Mouse (Mus musculus): ENCODE results near the gene Nme3.

Gene Nme3

DNA sequence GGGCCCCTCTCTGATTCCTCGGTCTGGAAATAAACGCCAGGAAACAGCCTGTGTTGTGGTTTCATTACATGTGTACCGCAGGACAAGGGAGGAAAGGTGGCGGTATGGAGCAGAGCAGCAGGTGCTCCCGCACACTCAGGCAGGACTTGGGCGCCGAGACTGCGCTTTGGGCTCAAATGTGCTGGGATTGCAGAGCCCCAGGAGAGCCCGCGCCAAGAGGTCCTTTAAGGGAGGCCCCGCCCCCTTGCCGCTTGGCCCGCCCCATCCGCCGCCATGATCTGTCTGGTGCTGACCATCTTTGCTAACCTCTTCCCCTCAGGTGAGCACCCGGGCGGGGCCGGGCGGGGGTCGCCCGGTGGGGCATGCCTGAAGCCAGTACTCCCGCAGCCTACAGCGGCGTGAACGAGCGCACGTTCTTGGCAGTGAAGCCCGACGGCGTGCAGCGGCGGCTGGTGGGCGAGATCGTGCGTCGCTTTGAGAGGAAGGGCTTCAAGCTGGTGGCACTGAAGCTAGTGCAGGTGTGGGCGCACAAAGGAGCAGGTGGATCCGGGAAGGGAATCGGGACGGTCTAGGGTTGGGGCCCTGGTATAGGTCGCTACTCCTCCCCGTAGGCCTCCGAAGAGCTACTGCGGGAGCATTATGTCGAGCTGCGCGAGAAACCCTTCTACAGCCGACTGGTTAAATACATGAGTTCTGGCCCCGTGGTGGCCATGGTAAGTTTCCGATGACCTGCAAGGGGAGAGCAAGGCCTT, at the start of gene Nme3:
Gene Nme3 (plus strand): TSS at position 260 of the 752 bp plus-strand sequence.
- DNase-seq (ENCODE audit: low read depth), result peak; percentile 86

DNA sequence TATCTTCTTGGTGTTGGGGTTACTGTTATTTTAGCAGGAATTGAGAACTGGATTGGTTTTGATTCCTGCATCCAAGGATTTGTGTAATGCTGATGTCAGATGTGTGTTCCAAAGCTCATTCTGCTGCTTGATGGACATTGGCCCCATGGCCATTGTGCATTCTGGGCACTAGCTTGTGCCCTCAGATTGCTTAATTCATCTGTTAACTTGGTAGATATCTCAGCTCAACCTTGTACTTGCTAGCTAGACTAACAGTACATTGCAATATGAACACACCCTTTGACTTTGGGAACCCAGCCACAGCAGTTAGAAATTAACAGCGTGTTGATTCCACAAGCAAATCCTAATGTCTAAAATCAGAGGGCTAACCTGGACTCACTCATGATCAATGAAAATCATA, 48.9 kb upstream of the Nme3 start:
- DNase-seq (ENCODE audit: low read depth), result no peak

DNA sequence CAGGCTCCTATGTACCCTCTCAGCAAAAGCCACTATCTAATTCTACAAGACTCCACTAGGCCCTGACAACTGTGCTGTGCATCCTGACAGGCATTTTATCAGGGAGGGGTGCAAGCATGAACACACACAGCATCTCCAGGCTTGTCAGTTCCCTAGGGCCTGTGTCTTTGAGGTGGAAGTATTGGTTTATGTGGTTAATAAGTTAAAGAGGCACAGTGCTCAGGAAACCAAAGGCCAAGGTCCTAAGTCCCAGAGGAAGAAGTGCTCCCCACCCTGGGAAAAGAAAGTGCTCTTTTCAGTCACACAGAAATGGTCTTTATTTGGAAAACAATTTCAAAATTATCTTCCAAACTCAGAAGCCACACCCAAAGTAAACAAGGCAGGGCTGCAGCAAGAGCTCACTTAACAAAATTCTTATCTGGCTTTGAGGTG, 47.7 kb upstream of the Nme3 start:
- peak; percentile 6 for DNase-seq (ENCODE audit: low read depth)

DNA sequence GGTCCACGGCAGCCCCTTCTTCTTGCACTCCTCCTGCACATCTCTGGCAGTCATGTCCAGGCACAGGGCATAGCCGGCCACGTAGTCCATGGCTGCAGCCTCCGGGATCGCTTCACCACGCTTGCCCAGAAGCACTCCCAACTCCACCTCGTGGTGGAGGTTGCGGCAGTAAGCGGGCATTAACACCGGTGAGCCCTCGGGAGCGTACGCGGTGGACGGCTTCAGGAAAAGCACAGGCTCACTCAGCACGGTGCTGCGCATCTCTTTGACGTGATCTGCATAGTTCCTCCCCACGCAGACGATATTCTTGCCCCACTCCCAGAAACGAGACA, 46.6 kb upstream of the Nme3 start:
- peak; percentile 86 for DNase-seq (ENCODE audit: low read depth)

DNA sequence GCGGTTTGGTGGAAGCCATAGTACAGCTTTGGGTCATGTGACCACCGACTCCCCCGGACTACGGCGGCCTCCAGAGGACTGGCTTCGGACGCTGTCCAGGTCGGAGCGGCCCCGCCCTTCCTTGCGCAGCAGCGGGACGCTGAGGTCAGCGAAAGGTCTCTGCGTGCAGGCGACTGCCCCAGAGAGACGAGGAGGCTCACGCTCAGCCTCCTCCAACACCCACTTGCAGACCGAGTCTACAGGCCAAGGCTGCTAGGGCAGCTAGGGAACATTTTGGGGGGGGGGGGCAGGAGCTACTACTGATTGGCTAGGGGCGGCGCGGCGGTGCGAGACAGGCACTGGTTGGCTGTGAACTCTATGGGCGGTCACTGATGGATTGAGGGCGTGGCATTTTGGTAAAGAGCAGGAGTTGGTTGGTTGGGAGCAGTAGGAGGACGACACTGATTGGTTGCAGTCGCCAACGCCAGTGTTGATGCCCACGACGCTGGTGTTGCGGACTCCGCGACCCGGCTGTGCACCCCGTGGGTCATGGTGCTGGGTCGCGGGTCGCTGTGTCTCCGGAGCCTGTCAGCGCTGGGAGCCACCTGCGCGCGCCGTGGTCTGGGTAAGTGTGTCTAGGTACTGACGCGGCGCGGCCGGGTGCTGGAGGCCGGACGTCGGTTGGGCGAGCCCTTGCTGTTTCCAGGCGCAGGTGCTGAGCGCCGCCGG, 46.1 kb upstream of the Nme3 start, which contains the start of gene Fahd1:
Gene Fahd1 (minus strand): TSS at position 300 of the 708 bp plus-strand sequence.
- peak; percentile 99 for DNase-seq (ENCODE audit: low read depth)

DNA sequence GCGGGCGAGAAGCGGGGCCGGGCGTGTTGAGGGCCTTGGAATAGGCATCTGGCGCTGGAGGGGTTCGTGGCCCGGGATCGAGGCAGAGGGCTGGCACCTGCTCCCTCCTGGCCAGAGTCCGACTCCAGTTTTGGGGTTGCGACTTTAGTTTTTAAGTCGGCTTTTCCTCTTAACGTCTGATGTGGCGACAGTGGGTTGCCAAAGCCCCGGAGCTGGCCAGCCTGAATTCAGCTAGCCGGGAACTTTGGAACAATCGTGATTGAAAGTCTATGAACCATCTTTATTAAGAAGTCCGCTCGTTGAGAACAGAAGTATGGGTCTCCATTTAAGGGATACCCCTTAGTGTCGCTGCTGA, 45.5 kb upstream of the Nme3 start:
- DNase-seq (ENCODE audit: low read depth), result no peak

DNA sequence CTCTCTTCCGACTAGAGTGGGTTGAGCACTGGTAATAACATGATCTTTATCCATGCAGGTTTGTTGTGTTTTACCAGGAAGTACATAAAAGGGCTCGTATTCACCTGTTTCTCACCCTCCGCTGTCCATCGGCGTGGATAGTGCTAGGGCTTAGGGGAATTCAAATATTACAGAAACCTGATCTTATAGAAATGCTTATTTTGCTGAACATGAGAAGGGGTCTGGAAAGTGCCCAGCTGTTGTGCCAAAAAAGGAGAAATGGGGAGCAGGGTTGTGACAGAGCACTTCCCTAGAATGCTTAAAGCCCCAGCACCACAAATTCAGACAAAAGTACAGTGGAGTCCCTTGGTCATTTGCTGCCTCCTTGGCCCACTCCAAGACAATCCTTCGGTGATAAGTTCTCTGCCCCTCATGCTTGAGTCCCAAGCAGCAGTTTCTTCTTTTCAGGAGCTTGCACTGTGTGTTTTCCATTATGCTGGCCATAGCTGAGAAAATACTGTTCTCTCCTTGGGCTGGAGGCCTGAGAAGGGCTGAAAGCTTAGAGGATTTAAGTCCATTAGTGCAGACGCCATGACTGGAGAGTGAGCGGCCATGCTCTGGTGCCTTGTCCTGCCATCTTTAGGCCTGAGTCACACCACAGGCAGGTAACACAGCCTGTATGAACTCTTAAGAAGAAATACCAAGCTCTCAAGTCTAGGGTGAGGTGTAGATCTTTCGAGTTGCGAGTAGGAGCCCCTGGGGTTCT, 44.7 kb upstream of the Nme3 start:
- no peak for DNase-seq (ENCODE audit: low read depth)

DNA sequence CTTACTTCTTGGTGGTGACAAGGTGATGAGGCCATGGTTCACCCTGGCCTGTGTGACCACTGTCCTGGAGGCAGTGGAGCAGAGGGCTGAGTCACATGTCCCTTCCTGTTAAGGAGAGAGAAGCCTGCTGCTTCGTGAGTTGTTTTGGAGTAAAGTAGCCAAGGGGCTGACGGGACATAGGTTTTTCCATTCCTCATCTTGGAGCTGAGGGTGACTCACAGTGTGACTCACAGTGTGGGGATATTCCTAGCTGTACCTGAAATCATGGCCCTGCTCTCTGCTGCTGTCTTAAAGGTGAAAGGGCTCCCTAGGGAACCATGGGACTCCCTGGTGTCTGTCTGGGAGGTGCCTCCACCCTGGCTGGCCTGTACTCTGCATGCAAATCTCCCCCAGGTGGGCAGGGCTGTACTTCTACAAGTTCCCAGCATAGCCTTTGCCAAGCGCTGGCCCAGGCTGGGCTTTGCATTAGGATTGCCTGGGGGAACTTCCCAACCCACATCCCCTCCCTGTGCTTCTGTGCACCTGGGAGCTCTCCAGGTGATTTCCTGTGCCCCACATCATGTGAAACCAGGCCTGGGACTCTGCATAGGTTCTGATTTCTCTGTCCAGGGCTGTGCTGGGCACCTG, 40.3 kb upstream of the Nme3 start:
- no peak for DNase-seq (ENCODE audit: low read depth)

DNA sequence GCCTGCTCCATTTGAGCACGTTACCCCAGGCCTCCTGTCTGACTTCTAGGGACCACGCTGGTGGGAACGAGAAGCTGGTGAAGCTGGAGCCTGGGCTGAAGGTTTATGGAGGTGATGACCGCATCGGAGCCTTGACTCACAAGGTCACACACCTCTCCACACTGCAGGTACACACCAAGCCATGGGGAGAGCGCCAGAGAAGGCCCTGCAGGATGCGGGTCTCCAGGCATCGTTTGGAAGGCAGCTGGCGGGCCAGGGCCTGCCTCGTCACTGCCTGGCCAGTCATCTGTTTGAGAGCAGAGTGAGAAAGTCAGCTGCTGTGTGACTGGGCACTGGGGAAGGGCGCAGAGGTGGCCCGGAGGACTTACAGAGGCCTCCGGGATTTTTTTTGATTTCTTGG, 39.7 kb upstream of the Nme3 start:
- DNase-seq (ENCODE audit: low read depth), result no peak

DNA sequence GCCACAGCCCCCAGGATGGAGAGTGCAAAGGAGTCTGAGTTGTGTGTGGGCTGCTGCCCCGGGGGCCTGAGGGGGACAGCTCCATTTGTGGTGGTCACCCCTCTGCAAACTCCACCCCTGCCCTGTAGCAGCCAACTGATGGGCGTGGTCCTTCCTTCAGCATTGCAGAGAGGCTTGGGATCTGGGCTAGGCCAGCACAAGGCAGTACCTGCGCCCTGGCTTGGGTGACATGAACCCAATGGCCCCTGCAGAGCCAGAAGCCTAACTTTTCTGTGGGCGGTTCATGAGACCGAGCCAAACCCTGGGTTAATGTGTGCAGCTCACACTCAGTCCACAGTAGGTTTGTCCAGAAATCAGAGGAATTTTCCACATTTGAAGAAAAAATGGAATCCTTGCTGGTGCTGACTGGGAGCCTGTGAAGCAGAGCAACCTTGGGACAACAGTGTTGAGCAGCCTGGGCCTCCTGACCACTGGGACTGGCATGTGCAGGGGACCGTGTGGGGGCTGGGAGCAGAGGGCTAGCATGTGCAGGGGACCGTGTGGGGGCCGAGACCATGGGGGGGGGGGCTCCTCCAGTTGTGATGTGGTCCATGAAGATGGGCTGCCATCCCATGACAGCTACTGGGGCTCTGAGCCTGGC, 38.3 kb upstream of the Nme3 start:
- DNase-seq (ENCODE audit: low read depth), result no peak

DNA sequence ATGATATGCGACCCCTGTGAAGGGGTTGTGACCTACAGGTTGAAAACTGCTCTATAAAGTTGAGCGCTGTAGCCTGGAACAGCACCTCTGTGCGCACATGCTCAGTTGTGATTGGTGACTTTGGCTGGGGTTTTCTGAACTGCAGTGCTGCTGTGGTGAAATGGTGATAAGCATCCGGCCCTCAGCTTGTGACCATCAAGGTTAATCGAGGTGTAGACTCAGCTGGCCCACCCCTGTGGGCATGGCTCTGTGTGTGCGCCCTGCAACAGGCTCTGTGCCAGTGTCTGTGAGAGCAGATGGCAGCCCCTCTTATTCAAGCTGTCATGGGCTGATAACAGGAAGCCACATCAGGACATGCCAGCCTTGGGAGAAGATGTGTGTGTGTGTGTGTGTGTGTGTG, 37.3 kb upstream of the Nme3 start:
- no peak for DNase-seq (ENCODE audit: low read depth)

DNA sequence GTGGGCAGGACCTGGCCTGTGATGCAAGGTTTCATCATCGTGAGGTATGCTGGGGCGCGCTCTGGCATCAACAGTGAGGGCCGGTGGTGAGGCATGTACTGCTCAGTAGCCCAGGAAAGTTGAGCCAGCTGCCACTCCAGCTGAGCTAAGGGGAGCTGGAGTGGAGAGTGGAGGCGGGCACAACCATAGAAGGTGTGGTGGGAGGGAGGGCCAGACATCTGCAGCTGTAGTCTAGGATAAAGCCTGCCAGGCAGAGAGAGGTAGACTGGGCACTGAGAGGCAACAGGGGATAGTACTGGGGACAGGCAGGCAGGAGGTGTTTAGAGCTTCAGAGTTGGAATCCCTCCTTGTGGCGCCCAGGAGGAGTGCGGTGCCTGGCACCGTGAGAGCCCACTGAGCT, 36.2 kb upstream of the Nme3 start:
- DNase-seq (ENCODE audit: low read depth), result no peak

DNA sequence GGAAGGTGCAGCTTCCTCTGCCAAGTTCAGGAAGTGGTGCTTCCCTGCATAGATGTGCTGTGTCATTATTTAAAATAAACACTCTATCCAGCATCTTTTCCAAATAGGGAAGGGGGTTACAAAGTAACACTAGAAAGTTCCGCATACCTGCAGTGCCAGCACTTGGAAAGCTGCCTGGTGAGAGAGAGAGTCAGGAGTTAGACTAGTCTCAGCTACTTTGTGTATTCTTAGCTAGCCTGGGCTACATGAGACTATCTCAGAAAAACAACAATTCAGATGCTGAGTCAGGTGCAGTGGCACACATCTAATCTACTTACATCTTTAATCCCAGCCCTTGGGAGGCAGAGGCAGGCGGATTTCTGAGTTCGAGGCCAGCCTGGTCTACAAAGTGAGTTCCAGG, 34.5 kb upstream of the Nme3 start:
- no peak for DNase-seq (ENCODE audit: low read depth)

DNA sequence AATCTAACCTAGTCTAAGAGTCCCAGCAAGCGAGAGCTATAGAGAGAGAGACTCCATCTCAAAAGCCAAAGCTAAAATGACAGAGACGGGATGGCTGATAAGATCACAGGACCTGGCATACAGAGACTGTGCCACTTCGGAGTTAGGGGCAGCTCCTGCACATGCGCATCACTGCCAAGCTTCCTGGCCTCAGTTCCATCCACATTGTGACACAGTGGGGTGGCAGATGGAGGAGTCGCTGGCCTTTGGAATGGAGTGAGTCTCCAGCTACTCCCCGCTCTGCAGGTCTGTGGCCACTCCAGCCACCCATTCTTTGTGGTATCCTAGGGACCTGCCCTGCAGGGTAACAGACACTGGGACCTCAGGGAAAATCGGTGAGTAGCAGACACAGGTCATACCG, 30.5 kb upstream of the Nme3 start, which contains the start of gene Igfals:
Gene Igfals (plus strand): TSS at position 222 of the 400 bp plus-strand sequence.
- DNase-seq (ENCODE audit: low read depth), result no peak

DNA sequence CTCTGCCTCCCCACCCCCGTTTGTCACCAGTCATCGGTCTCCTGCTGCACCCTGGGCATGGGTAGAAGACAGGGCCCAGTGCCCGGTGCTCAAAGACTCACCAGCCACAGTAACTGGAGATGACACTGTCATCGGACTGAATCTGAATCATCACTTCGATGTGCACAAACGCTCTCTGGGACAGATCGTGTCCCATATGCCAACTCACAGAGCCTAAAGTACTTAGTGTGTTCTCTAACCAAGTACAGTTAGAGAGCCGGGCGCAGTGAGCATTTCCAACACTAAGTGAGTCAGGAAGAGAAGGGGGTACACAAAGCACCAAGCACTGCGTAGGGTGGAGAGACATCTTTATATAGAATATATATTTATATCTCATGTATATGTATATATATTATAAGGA, 28.4 kb upstream of the Nme3 start:
- no peak for DNase-seq (ENCODE audit: low read depth)

DNA sequence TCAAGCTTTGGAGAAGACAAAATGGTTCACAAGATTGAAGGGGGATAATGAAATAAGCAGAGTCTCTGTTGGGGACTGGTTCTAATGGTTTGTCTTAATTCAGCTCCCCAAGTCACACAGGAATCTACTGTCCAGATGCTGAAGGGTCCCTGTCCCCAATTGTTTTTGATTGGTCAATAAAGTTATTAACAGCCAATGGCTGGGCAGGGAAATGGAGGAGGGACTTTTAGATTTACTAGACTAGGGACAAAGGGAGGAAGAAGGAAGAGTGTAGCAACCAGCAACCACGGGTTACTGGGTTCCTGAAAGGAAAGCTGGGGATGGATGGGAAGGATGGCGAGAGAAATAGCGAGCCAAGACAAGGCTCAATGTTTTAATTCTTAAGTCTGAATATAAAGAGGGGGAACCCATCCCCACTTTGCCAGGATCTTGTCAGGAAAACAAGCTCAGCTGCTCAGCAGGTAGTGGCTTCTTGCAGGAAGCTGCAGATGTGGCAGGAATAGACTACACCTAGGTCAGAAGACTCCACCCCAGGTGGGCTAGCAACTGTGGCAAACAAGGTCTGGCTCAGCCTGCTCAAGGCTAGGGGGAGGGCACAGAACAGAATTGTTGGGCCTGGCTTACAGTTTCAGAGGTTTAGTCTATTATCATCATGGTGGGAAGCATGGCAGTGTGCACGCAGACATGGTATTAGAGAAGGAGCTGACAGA, 22.4 kb upstream of the Nme3 start:
- DNase-seq (ENCODE audit: low read depth), result no peak

DNA sequence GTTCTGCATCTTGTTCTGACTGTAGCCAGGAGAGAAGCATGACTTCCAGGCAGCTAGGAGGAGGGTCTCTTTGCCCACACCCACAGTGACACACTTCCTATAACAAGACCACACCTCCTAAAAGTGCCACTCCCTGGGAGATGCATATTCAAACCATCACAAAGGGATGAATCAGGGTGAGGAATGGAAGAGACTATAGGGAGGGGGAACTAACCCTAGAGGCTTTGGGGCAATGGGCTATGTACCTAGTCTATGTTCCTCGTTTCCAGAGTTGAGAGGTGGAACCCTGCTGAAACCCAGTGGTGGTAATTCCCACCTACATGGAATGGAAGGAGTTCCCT, 21.9 kb upstream of the Nme3 start:
- DNase-seq (ENCODE audit: low read depth), result no peak

DNA sequence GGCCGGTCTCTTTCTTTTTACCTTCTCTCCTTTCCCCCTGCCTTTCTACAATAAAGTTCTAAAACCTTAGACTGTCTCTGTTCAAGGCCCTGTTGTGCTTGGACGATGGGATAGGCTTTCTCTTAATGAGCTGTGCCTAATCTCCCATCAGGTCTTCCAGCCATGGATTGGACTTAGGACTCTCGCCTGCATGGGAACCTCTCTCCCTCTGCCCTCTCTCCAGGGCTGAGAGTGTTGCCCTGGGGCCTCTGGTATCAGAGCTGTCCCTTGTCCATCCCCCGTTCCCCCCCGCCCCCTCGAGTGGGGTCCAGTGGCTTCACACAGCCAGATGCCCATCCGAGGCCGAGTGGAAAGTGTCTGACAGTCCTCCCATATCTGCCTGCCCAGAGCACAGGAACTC, 21.3 kb upstream of the Nme3 start:
- no peak for DNase-seq (ENCODE audit: low read depth)

DNA sequence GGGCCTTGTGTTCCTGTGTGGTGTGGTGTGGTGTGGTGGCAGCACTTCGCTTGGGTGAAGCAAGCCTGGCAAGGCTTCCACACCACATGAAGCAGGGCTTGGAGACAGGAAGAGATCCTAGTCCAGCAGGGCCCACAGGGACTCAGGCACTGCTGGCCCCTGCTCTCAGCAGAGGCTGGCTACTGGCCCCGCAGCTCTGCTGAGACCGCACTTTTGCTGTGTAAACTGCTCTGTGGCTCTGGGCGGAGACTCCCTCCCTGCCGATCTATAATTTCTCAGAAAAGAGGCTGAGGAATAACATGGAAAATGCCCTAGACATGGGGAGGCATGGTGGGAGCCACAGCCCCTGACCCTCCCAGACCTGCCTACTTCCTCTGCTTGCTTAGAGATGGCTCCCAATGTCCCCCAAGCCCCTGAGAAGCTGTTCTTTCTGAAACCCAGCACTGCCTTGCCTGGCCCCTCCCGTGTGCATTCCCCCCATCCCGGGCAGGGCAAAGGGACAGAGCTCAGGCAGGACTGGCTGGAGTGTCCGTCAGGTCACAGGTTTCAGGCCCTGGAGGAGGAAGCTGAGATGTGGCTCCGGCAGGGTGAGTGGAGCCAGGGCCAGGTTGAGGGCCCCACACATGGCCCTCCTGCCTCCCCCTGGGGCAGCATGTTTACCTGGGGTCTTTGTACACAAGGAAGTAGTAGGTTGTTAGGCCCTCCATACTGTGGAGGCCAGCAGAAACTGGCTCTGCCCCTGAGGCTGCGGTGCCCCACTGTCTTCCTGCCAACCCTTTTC, 18.8 kb upstream of the Nme3 start:
- no peak for DNase-seq (ENCODE audit: low read depth)

DNA sequence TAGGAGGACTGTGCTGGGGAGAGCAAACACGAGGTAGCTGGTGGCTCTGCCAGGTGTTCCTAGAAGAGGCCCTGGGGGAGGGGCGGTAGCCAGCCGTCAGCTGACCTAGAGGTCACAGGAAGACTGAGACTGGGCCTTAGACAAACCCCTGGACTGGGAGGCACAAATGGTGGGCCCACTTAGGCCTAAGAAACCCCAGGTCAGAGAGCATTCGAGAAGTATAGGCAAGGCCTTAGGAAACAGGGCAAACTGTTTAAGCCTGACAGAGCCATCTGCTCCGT, 18.2 kb upstream of the Nme3 start:
- no peak for DNase-seq (ENCODE audit: low read depth)

DNA sequence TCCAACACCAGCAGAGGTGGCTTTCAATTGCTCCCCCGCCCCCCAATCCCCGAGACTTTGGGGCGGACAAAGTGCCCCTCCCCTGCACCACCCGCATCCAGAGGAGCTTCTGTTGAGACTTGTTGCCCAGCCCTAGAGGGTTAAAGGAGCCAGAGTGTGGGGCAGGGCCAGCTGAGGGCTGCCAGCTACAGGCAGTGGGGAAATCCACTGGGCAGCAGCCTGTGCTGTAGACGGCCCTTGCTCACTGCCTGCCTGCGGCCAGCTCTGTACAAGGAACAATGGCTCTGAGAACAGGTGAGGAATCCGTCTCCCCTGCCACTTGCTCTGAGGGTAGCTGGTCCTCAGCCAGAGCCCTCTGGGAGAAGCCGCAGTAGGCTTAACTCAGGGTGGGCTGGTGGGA, 17.8 kb upstream of the Nme3 start:
- no peak for DNase-seq (ENCODE audit: low read depth)

Data from induced T-regulatory cell, adult 2 months (primary cell).